Mouse (Mus musculus) kidney, postnatal 0 days (tissue): ENCODE measurements around the gene Fance. TPM values are rescaled to one million over a fixed set of nuclear protein-coding genes. Genes with fewer than 3 reads are reported as not detected.
A peak's percentile ranks its signal among the peaks of the same experiment; 100 is the strongest.

ENCODE experiments used
- ATAC-seq: fragments of 200-750 bp; cut with Nextera tagmentation; replicated peaks from 2 replicates; pipeline ENCODE4 v1.8.0; 2017; ENCODE audit warnings: low read depth, moderate number of reproducible peaks, moderate TSS enrichment, moderate library complexity; ENCODE audit not compliant: low FRiP score
- DNase-seq: peaks from one replicate; pipeline ENCODE4 v3.0.0-alpha.2; 2016; ENCODE audit warnings: low spot score
- H3K27ac ChIP-seq: fragments of 300-500 bp; sonication (generic); 2 replicates; pipeline ENCODE4 v1.5.1; 2014; ENCODE audit warnings: mild to moderate bottlenecking
- H3K27me3 ChIP-seq: fragments of 300-500 bp; sonication (generic); 2 replicates; pipeline ENCODE4 v1.6.1; 2014; ENCODE audit warnings: low read length, mixed read lengths; ENCODE audit not compliant: insufficient read depth
- H3K36me3 ChIP-seq: fragments of 300-500 bp; sonication (generic); 2 replicates; pipeline ENCODE4 v1.6.1; 2014; ENCODE audit warnings: low read length, mixed read lengths; ENCODE audit not compliant: insufficient read depth
- H3K4me1 ChIP-seq: fragments of 300-500 bp; sonication (generic); replicated peaks from 2 replicates; pipeline ENCODE4 v1.6.1; 2014; ENCODE audit warnings: antibody characterized with exemption, low read length, mixed read lengths; ENCODE audit not compliant: insufficient read depth
- H3K4me2 ChIP-seq: fragments of 300-500 bp; sonication (generic); 2 replicates; pipeline ENCODE4 v1.6.1; 2014; ENCODE audit warnings: mild to moderate bottlenecking, low read length, moderate library complexity, mixed read lengths
- H3K4me3 ChIP-seq: fragments of 300-500 bp; sonication (generic); replicated peaks from 2 replicates; pipeline ENCODE4 v1.5.1; 2014; ENCODE audit warnings: low read depth, low read length
- H3K9ac ChIP-seq: fragments of 300-500 bp; sonication (generic); 2 replicates; pipeline ENCODE4 v1.6.1; 2014; ENCODE audit warnings: low read depth, low read length
- H3K9me3 ChIP-seq: fragments of 300-500 bp; sonication (generic); replicated peaks from 2 replicates; pipeline ENCODE4 v1.6.1; 2016; ENCODE audit warnings: low read length, inconsistent platforms, mixed read lengths
- CTCF ChIP-seq: IDR thresholded peaks from 2 replicates; pipeline ENCODE4 v1.5.1; 2016; ENCODE audit warnings: antibody characterized with exemption, low read depth, mild to moderate bottlenecking, moderate library complexity
- WGBS: fragments of 180-500 bp; shearing (Covaris S2); extraction: QIAGEN DNeasy Blood & Tissue Kit; methylation state at CpG from one replicate; pipeline ENCODE4 v1.1.7; 2014; 5-methylcytosine and 5-hydroxymethylcytosine counted together
- polyA plus RNA-seq: library from polyadenylated mRNA; unstranded; fragments of >200 nt; fragmentation: Nextera tagmentation; extraction: Ambion mirVana; gene quantifications from 2 replicates; pipeline ENCODE4 v1.2.1, GENCODE M21; 2015

Fance gene
- polyA plus RNA-seq, 1 experiment from 2014 or later, result 29.5 TPM

DNA sequence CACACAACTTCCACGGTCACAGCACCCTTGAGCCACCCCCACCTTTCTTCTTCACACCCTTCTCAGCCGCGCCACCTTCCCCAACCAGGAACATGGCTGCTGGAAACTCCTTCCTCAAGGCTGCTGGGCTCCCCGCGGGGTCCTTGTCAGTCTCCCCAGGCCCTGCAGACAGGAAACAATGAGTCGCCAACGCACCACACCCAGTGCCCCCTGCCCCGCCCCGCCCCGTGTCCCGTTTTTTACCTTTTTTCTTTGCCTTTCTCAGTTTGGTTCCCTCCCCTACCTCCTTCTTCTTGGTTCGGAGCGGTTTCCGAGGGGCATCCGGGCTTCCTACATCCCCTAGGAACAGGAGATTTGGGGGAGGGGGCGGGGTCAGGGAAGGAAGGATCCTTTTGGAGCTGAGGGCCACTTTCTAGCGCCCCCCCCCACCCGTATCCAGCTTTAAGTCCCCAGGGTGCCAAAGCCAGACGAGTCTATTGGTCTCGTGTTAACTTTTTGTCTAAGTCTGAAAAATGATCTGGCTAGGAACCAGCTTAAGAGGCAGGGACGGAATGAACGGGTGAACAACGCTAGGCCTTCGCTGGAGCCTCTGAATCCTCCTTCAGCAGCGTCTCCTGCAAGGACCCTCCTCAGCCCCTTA, 49.5 kb downstream of the Fance start:
- Histone ChIP-seq H3K9me3 (no peaks in the 10 kb centered on the region), H3K4me1 (peaks cover 13% of the 10 kb centered on the region), H3K4me3 (peak overlapping the region; percentile 26), H3K27me3 (peaks cover 11% of the 10 kb centered on the region; the same call in 1 of the 2 replicates), H3K9ac (peak overlapping the region; percentile 47; the same call in 1 of the 2 replicates), H3K27ac (no peak overlapping the region), H3K4me2 (peak overlapping the region; percentile 57), H3K36me3 (no peaks in the 10 kb centered on the region)
- 5% methylated on average over 25 of the region's 25 CpGs for WGBS
- DNase-seq (peak; percentile 60), ATAC-seq (no peak)
- no peak for TF ChIP-seq CTCF

DNA sequence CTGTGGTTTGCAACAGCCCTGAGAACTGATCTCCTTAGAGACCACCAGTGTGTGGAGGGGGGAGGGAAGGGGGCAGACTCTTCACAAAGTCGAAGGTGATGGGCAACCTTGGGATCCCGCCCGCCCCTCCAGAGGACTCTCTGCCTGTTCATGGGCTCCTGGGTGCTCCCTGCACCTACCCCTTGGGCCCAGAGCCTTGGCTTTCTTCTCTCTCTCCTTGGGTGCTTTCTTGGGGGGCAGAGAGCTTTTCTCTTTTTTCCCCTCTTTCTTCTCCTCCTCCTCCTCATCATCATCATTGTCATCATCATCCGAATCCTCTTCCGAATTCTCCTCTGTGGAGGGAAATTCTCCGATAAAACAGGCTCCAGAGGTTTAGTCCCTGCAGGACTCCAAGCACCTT, 50.2 kb downstream of the Fance start:
- Histone ChIP-seq H3K36me3 (no peaks in the 10 kb centered on the region), H3K4me1 (peaks cover 13% of the 10 kb centered on the region), H3K4me3 (no peak overlapping the region), H3K27me3 (peaks cover 11% of the 10 kb centered on the region; the same call in 1 of the 2 replicates), H3K9me3 (no peaks in the 10 kb centered on the region), H3K9ac (no peak overlapping the region), H3K4me2 (peak overlapping the region; percentile 57; the same call in 1 of the 2 replicates), H3K27ac (no peak overlapping the region)
- DNase-seq, result no peak
- WGBS, result 40% methylated on average over 6 of the region's 6 CpGs
- no peak for TF ChIP-seq CTCF
- no peak for ATAC-seq

DNA sequence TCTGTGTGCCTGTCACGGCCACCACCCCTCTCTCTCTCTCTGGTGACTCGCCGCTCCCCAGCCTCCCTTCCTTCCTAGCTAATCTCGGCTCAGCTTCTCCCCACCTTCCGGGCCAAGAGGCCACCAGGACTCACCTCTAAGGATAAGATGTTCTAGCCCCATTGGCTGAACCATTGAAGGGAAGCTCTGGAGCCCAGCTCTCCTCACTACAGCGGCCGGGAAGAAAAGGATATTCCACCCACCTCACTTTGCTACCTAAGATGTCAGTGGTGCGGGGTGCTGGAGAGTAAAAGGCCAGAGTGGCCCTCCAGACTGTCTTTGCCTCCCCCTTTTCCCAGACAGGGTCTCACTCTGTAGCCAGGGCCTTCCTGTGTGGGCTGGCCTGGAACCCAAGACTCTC, 51.8 kb downstream of the Fance start, which contains the start of gene Tulp1:
Gene Tulp1 (minus strand): TSS at position 101 of the 400 bp plus-strand sequence.
- H3K27me3 ChIP-seq, result peaks cover 11% of the 10 kb centered on the region; the same call in 1 of the 2 replicates
- 61% methylated on average over 8 of the region's 8 CpGs for WGBS

DNA sequence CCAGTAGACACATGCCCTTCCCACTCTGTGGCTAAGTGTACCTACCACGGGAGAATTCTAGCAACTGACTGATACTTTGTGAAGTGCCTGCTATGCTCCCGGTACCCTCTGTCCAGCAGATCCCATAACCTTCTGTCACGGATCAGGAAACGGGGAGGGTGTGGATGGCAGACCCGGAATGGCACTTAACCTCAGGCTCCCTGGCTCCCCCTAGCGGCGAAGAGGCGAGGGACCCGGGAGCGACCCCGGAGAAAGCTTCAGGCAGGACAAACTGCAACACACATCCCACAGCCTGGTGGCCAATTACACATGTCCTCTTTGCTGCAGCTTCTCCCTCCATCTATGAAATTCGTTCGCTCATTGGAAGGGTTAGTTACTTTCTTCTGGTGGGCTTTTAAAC, 55.1 kb downstream of the Fance start:
- Histone ChIP-seq H3K27ac (no peak overlapping the region), H3K9me3 (no peaks in the 10 kb centered on the region), H3K4me1 (peaks cover 7% of the 10 kb centered on the region), H3K36me3 (no peaks in the 10 kb centered on the region), H3K4me2 (no peak overlapping the region), H3K9ac (no peak overlapping the region), H3K27me3 (peaks cover 11% of the 10 kb centered on the region; the same call in 1 of the 2 replicates), H3K4me3 (no peak overlapping the region)
- peak; percentile 94 for TF ChIP-seq CTCF
- DNase-seq (peak; percentile 78), ATAC-seq (peak; percentile 50; the same call in 1 of the 2 replicates)
- 6% methylated on average over 13 of the region's 13 CpGs for WGBS

More for the DNA sequence above, 51.8 kb downstream of the Fance start, which contains the start of gene Tulp1:
- H3K4me2 ChIP-seq, result peak within 1 kb of the TSS; percentile 53
- H3K4me1 ChIP-seq, result peaks cover 13% of the 10 kb centered on the region
- peak within 1 kb of the TSS; percentile 27 for H3K4me3 ChIP-seq
- H3K27ac ChIP-seq, result no peak within 1 kb of the TSS
- no peaks in the 10 kb centered on the region for H3K9me3 ChIP-seq
- TF ChIP-seq CTCF, result no peak
- H3K9ac ChIP-seq, result peak within 1 kb of the TSS; percentile 40
- ATAC-seq (no peak), DNase-seq (no peak)
- H3K36me3 ChIP-seq, result no peaks in the 10 kb centered on the region

DNA sequence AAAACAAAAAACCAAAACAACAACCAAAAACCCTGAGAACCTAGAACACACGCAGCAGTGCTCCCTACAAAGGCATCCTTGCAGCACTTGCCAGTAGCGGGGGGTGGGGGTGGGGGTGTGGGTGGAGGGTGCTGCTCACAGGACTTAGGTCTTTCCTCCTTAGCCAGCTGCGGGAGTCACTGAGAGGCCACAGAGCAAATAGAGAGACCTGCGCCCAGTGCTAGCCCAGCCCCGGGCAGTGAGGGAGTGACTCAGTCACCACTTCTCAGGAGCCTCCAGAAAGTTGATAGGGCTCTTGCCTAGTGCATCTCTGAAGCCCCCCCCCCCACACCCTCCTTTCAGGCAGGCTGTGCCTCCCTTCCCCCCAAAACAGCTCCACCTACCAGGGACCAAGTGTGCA, 55.7 kb downstream of the Fance start:
- ATAC-seq, result no peak
- DNase-seq, result no peak
- Histone ChIP-seq H3K4me3 (no peak overlapping the region), H3K36me3 (no peaks in the 10 kb centered on the region), H3K27ac (no peak overlapping the region), H3K9ac (no peak overlapping the region), H3K4me1 (peaks cover 4% of the 10 kb centered on the region), H3K27me3 (peaks cover 8% of the 10 kb centered on the region; the same call in 1 of the 2 replicates), H3K9me3 (no peaks in the 10 kb centered on the region), H3K4me2 (no peak overlapping the region)
- TF ChIP-seq CTCF, result no peak
- 56% methylated on average over 5 of the region's 5 CpGs for WGBS

DNA sequence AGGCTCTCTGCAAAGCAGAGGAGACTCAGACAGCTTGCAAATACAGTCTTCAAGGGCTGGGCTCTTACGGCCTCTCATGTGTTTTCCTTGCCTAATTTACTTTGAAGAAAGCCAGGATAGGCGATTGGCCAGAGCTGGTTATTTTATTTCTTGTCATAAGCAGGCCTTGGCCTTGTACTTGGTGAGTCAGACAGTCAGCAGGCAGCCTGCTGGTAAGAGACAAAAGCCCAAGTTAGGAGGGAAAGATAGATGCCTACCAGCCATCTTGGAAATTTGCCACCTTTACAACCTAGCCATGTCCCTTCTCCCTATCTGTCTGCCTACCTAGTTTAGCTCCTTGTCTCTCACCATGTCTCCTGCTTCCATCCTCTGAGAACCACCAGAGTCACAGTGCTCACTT, 58.0 kb downstream of the Fance start:
- Histone ChIP-seq H3K4me3 (no peak overlapping the region), H3K9ac (no peak overlapping the region), H3K9me3 (no peaks in the 10 kb centered on the region), H3K36me3 (no peaks in the 10 kb centered on the region), H3K27ac (no peak overlapping the region), H3K27me3 (peaks cover 3% of the 10 kb centered on the region; the same call in 1 of the 2 replicates), H3K4me1 (peaks cover 4% of the 10 kb centered on the region), H3K4me2 (no peak overlapping the region)
- no peak for TF ChIP-seq CTCF
- no peak for DNase-seq
- no peak for ATAC-seq
- 80% methylated on average over 2 of the region's 2 CpGs for WGBS
